Mouse (Mus musculus): ENCODE data around the gene Rab43. TPM values are rescaled to one million over a fixed set of nuclear protein-coding genes. Genes with fewer than 3 reads are reported as not detected.

The Rab43 gene
- 78.0 and 91.8 TPM in 2 replicates for polyA plus RNA-seq (2012; ENCODE audit: insufficient read depth, insufficient read length, missing spikeins)

- TF ChIP-seq POLR2A (IDR thresholded peaks at IDR 0.05; ENCODE audit: borderline replicate concordance, low read depth, low read length) (no peak), CTCF (IDR thresholded peaks at IDR 0.05; ENCODE audit: low read depth, low read length) (no peak)
- H3K4me3 ChIP-seq (ENCODE audit: insufficient read depth, low read length): peak within 1 kb of the TSS; percentile 97
- peak within 1 kb of the TSS; percentile 74 for H3K27ac ChIP-seq (ENCODE audit: insufficient read depth, low read depth, low read length)
- H3K4me1 ChIP-seq (ENCODE audit: control insufficient read depth, insufficient read depth, low read length): peaks cover 38% of the 10 kb centered on the region
Observed at GRCm38 (mm10) chr6:87811675-87812338, at the start of gene Rab43. Gene Rab43, minus strand, starts transcription at chr6:87812164.

- H3K4me1 ChIP-seq (ENCODE audit: control insufficient read depth, insufficient read depth, low read length): peaks cover 15% of the 10 kb centered on the region
- no peak overlapping the region for H3K27ac ChIP-seq (ENCODE audit: insufficient read depth, low read depth, low read length)
- no peak for TF ChIP-seq POLR2A (IDR thresholded peaks at IDR 0.05; ENCODE audit: borderline replicate concordance, low read depth, low read length)
- TF ChIP-seq CTCF (IDR thresholded peaks at IDR 0.05; ENCODE audit: low read depth, low read length): no peak
- no peak overlapping the region for H3K4me3 ChIP-seq (ENCODE audit: insufficient read depth, low read length)
Observed at GRCm38 (mm10) chr6:87857071-87857470, 45.1 kb upstream of the Rab43 start.

- Histone ChIP-seq H3K4me1 (ENCODE audit: control insufficient read depth, insufficient read depth, low read length) (peaks cover 15% of the 10 kb centered on the region), H3K27ac (ENCODE audit: insufficient read depth, low read depth, low read length) (no peak overlapping the region), H3K4me3 (ENCODE audit: insufficient read depth, low read length) (no peak overlapping the region)
- TF ChIP-seq POLR2A (IDR thresholded peaks at IDR 0.05; ENCODE audit: borderline replicate concordance, low read depth, low read length) (no peak), CTCF (IDR thresholded peaks at IDR 0.05; ENCODE audit: low read depth, low read length) (no peak)
Observed at GRCm38 (mm10) chr6:87853446-87853845, 41.5 kb upstream of the Rab43 start.

GRCm38 (mm10) chr6:87851871-87852270 lies 39.9 kb upstream of the Rab43 start:
- no peak for TF ChIP-seq CTCF (IDR thresholded peaks at IDR 0.05; ENCODE audit: low read depth, low read length)
- TF ChIP-seq POLR2A (IDR thresholded peaks at IDR 0.05; ENCODE audit: borderline replicate concordance, low read depth, low read length): no peak
- Histone ChIP-seq H3K27ac (ENCODE audit: insufficient read depth, low read depth, low read length) (no peak overlapping the region), H3K4me1 (ENCODE audit: control insufficient read depth, insufficient read depth, low read length) (peaks cover 10% of the 10 kb centered on the region), H3K4me3 (ENCODE audit: insufficient read depth, low read length) (no peak overlapping the region)

GRCm38 (mm10) chr6:87850900-87851614 lies 39.1 kb upstream of the Rab43 start, which contains the start of gene Cnbp:
Gene Cnbp, minus strand, starts transcription at chr6:87851106.
- peak within 1 kb of the TSS; percentile 93 for H3K4me3 ChIP-seq (ENCODE audit: insufficient read depth, low read length)
- H3K4me1 ChIP-seq (ENCODE audit: control insufficient read depth, insufficient read depth, low read length): peaks cover 8% of the 10 kb centered on the region
- H3K27ac ChIP-seq (ENCODE audit: insufficient read depth, low read depth, low read length): peak within 1 kb of the TSS; percentile 90
- TF ChIP-seq CTCF (IDR thresholded peaks at IDR 0.05; ENCODE audit: low read depth, low read length): 0 out of 2 replicates have a peak, but pooled peaks have one; percentile 25
- peak; percentile 46; the same call in 1 of the 2 replicates for TF ChIP-seq POLR2A (IDR thresholded peaks at IDR 0.05; ENCODE audit: borderline replicate concordance, low read depth, low read length)

- Histone ChIP-seq H3K4me1 (ENCODE audit: control insufficient read depth, insufficient read depth, low read length) (peaks cover 8% of the 10 kb centered on the region), H3K4me3 (ENCODE audit: insufficient read depth, low read length) (peak overlapping the region; percentile 93), H3K27ac (ENCODE audit: insufficient read depth, low read depth, low read length) (peak overlapping the region; percentile 90)
- no peak for TF ChIP-seq CTCF (IDR thresholded peaks at IDR 0.05; ENCODE audit: low read depth, low read length)
Observed at GRCm38 (mm10) chr6:87850155-87850899, 38.4 kb upstream of the Rab43 start.

- Histone ChIP-seq H3K27ac (ENCODE audit: insufficient read depth, low read depth, low read length) (peak overlapping the region; percentile 90), H3K4me3 (ENCODE audit: insufficient read depth, low read length) (peak overlapping the region; percentile 93), H3K4me1 (ENCODE audit: control insufficient read depth, insufficient read depth, low read length) (peaks cover 8% of the 10 kb centered on the region)
- TF ChIP-seq POLR2A (IDR thresholded peaks at IDR 0.05; ENCODE audit: borderline replicate concordance, low read depth, low read length): no peak
- TF ChIP-seq CTCF (IDR thresholded peaks at IDR 0.05; ENCODE audit: low read depth, low read length): no peak
Observed at GRCm38 (mm10) chr6:87849780-87850154, 37.8 kb upstream of the Rab43 start.

GRCm38 (mm10) chr6:87846813-87847212 lies 34.8 kb upstream of the Rab43 start:
- Histone ChIP-seq H3K4me1 (ENCODE audit: control insufficient read depth, insufficient read depth, low read length) (peaks cover 14% of the 10 kb centered on the region), H3K27ac (ENCODE audit: insufficient read depth, low read depth, low read length) (no peak overlapping the region), H3K4me3 (ENCODE audit: insufficient read depth, low read length) (no peak overlapping the region; the same call in 1 of the 2 replicates)
- TF ChIP-seq CTCF (IDR thresholded peaks at IDR 0.05; ENCODE audit: low read depth, low read length) (no peak), POLR2A (IDR thresholded peaks at IDR 0.05; ENCODE audit: borderline replicate concordance, low read depth, low read length) (no peak)

- Histone ChIP-seq H3K4me3 (ENCODE audit: insufficient read depth, low read length) (no peak overlapping the region), H3K27ac (ENCODE audit: insufficient read depth, low read depth, low read length) (no peak overlapping the region), H3K4me1 (ENCODE audit: control insufficient read depth, insufficient read depth, low read length) (peaks cover 16% of the 10 kb centered on the region)
- TF ChIP-seq CTCF (IDR thresholded peaks at IDR 0.05; ENCODE audit: low read depth, low read length) (no peak), POLR2A (IDR thresholded peaks at IDR 0.05; ENCODE audit: borderline replicate concordance, low read depth, low read length) (no peak)
Observed at GRCm38 (mm10) chr6:87845031-87845695, 33.2 kb upstream of the Rab43 start.

All from bone marrow macrophage, adult 2 months (primary cell).